Mouse (Mus musculus): ENCODE measurements at regions not wholly inside any gene's neighbourhood (a gene's known extent, or its start where the extent isn't known, plus 50 kb on each side); places are given as distances from the start of the nearest gene placed in this dataset.

DNA sequence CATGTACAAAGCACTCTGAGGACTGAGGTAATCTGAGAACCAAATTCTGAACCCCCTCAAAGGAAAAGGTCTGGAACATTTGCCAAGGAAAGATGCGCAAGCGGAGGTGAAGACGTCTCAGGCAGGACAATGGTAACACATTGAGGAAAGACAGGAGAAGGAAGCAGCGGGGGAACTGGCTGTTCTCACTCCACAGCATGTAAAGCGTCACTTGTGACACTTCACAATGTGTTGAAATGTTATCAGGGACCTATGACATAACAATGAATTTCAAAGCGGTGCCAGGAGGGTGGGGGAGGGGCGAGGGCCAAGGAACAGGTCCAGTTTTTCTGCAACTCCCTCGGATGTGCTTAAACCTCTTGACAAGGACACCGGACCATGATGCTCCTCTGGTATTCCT, 515.3 kb upstream of the Adgrl2 start:
- no peak for DNase-seq (ENCODE audit: low spot score in 2 of 2)

DNA sequence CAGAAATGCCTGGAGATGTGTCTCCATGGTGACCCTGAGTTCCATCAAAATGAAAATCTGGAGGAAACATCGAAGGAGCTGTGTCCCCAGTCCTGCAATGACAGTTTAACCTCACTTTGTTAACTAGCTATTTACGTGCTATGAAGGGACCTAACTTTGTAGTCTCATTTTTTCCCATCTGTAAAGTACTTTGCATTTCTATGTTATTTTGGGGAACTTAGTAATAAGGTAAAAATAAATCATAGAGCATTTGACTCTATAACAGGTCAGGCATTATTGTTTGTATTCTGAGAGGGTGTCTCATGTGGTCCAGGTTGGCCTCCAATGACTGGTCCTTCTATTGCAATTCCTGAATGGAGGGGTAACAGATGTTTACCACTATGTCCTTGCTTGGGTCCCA, 513.6 kb upstream of the Adgrl2 start:
- DNase-seq (ENCODE audit: low spot score in 2 of 2) = no peak

DNA sequence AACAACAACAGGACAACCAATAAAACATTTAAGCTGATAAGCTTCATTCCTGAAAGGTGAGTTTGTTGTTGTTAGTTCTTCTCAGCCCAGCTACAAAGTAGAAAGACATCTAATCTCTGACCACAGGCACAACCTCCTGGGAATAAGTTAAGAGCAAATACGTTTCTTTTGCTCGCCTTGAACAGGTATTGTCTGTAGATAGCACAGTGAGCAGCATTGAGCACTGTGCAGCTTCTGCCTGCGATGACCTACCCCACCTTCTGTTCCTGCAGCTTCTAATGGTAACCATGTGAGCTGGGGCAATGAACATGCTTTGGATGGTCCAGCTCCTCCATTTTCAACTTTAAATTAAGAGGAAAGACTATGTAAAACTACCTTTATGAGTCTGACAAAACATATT, 509.8 kb upstream of the Adgrl2 start:
- DNase-seq (ENCODE audit: low spot score in 2 of 2) = no peak

DNA sequence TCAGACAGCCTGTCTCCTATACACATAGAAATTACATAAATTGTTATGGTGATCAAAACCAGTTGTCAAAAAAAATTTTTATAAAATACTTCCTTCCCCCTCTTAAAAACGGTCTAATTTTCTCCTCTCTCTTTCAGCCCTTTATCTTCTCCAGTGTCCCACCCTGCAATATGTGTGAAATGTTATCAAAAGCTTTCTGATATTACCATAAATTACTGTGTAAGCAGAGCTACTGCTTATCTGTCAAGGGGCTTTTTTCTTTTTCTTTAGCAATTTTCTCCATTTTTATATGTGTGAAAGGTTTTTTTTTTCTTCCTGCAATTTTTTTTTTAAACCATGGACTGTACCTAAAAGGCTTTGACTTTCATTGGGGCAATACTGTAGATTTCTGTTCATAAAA, 508.4 kb upstream of the Adgrl2 start:
- no peak for DNase-seq (ENCODE audit: low spot score in 2 of 2)

DNA sequence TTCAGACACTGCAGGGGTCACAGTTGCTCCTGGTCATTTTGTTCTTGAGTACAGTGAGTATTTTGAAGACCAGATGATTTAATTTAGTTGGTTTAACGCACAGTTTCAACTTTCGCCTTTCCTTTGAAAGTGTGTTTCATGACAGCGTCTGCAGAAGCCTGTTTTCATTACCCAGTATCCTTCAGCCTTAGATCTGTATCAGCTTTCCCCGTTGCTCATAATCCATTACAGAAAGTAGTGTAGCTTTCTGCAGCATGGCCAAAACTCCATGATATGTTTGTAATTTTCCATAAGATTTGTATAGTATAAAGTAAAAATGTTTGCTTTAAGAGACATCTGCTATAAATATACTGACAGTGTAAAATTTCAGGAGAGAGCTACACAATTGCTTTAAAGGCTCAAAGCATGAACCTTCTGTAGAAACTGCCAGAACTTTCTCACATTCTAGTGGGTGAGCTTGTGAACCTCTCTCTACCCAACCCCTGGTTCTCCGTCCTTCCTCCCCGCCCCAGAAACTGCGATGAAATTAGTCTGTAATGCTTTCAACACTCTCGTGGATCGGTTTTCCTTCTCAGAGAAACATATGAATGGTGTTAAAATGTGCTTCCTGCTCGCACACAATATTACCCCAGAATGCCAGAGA, 506.6 kb upstream of the Adgrl2 start:
- DNase-seq (ENCODE audit: low spot score in 2 of 2) = no peak

DNA sequence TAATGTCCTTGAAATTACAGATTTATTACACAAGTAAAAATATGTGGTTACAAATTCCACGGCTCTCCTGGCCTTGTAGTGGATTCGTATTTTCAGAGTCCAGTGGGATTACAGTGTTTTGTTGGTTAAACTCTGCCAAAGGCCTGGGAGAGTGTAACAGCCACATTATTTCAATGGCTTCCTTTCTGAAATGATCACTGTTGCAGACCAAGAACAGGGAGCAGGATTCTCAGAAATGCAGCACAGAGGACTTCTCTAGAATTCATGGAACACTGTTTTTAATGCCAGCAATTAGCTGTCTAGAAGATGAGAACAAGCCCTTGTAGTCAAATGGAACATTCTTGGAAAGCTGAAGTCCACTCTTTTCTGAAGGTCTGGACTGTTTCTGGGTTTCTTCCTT, 505.8 kb upstream of the Adgrl2 start:
- DNase-seq (ENCODE audit: low spot score in 2 of 2) = no peak

DNA sequence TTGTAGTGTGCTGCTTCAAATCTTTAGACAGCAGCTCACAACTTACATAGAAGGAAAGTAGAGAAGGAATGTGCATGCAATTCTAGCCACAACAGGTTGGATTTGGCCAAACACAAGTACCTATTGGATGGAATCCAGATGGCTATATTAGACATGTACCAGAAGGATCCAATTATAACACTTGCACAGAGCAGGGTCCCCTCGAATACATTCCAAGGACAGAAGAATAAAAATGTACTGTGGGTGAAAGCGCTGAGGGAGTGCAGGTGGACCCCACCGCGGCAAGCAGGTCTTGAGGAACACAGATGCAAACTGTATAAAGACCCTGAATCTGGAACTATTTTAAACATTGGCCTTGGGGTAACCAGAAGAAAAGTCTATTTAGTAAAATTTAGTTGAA, 497.8 kb upstream of the Adgrl2 start:
- no peak for DNase-seq (ENCODE audit: low spot score in 2 of 2)

DNA sequence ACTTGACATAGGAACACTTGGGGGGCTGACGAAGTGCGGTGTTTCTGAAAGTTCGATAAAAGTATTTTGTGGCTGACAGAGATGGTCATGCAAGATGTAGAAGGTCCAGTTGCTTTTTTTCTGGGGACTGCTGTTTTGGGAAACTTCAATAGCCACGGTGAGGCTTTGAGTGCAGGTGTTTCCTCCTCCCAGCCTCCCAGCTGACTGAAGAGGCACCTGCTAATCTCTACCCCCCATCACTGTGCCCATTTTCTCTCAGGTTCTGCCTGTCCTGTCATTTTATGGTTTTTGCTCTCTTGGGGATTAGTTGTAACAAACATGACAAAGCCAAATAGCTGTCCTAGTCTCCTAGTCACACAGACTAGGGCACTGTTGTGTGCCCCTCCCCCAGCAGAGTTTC, 495.1 kb upstream of the Adgrl2 start:
- no peak for DNase-seq (ENCODE audit: low spot score in 2 of 2)

DNA sequence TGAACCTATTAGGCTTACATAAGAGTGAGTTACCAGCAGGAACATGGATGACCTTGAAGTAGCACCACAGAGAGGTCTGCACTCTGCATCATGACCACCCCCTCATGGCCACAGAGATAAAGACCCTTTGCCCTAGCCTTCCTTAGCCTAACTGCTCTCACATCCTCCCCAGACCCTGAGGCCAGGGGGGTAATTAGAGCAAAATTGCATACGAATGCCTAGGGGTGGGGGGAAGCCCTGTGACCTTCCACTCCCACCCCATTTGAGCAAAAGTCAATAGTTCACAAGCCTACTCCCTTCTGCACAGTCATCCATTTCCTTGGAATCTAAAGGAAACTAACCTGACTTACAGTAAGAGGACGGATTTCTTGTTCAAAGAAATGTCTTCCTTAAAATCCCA, 494.0 kb upstream of the Adgrl2 start:
- no peak for DNase-seq (ENCODE audit: low spot score in 2 of 2)

DNA sequence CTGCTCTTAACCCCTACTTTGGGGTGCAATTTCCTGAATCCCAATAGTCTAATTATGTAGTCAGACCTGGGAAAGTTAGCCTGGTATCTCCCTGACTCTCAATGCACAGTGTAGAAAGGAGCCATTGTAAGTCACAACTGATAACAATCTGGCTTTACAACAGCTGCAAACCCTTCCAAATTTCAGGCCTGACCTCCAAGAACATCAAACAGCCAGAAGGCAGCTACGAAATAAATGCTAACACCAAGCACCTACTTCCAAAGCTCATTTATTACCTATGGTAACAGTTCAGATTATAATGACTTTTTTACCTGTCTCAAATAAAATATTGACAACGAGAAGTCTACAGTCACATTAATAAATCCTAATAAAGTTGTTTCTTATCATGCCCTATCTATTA, 485.8 kb upstream of the Adgrl2 start:
- DNase-seq (ENCODE audit: low spot score in 2 of 2) = no peak

DNA sequence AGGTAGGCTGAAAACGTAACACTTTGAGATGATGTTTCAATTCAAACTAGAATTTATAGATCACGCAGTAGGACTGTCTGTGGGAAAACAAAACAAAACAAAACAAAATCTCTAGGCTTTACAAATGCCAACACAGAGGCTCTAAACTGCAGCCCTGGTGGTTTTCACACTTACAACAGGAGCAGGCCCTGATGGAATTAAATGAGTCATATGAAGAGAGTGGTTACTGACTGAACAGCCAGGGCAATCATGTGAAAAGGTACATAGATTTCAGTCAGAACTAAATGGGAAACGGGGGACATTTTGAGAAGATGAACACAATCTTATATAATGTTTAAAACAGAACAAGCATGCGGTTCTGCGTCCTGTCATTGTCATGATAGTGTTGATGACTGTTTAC, 476.6 kb upstream of the Adgrl2 start:
- DNase-seq (ENCODE audit: low spot score in 2 of 2) = no peak

DNA sequence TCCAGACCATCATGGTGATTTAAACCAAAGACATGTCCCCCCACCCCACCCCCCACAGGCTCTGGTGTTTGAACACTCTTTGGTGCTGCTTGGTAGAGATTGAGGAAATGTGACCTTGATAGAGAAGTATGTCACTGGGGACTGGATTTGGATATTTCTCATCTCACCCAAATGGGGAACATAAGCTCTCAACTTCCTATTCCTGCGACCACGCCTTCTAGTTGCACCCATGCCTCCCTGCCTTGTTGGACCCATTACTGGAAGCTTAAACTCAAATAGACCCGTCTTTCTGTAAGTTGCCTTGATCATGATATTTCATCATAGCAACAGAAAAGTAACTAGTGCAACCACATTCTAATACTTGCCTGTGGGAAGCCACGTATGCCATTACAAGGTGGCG, 474.2 kb upstream of the Adgrl2 start:
- DNase-seq (ENCODE audit: low spot score in 2 of 2) = no peak

DNA sequence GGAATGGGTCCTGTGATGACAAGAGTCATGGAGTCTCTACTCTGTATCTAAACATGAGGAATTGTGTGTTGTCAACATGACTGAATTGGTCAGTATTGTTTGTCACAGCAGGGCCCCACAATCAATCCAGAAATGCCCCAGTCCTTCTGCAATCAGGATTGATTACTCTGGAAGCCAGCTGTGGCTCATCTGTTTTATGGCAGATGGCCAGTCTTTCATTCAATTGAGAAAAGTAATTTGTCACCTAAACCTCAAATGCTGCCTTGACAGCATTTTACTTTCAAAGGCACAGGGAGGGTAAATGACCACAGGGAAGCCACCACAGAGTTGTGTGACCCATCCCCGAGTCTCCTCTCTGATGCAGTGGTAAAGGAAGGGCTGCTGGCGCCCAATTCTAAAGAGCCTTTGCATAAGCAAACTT, 471.8 kb upstream of the Adgrl2 start:
- DNase-seq (ENCODE audit: low spot score in 2 of 2) = no peak

DNA sequence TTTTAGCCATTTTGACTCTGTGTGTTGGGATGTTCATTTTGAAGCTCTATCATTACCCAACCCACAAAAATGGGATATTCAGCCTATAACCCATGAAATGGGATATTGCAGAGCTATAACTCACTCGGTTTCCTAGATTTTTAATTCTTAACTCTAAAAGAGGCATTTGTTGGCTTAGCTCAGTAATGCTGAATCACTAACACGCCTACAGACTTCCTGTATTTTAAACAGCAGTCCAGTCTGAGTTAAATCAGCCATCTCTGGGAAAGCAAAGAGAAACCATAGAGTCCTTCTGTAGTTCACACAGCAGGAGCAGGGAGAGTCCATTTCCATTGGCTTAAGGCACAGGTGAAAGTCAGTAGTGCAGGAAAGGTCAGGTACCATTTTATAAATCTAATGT, 471.3 kb upstream of the Adgrl2 start:
- DNase-seq (ENCODE audit: low spot score in 2 of 2) = no peak

DNA sequence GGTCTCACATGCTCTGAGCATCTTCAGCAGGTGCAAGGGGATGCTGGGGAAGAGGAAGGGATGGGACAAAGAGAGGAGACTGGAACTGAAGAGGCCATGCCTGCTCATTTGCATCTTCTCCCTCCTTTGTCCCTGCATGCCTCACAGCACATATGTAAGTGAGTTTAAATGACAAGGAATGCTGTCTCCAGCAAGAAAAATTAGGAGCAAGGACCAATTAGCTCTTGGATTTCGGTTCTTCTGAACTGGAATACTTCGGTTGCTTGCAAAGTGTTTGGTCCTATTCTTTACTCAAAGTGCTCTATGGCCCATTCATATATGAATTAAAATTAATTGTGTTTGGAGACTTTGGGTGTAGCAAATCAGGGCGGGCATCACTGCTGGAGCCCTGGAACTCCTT, 459.0 kb upstream of the Adgrl2 start:
- DNase-seq (ENCODE audit: low spot score in 2 of 2) = no peak

DNA sequence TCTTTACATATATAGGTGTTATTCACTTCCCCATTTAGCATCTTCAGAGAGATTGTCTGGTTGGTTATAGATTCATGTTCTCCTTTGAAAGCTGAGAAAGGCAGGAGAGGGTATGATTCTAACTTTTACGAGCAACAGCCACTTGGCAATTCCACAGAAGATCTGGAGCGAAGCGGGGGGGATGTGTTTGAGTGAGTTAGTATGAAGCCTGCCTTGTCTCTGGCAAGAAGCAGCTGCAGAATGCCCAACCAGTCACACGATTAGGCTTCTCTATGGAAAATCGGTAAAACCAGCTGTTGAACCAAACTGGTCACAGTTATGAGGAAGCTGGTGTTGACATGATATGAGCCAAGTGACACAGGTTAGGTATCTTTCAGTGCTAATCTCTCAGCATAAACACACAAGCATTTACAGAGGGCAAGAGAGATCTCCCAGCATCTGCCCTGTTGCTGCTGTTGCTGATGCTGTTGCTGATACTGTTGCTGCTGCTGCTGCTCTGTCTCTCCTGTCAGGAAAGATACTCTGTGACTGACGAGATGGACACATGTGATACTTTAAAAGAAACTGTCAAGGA, 455.7 kb upstream of the Adgrl2 start:
- DNase-seq (ENCODE audit: low spot score in 2 of 2) = no peak

DNA sequence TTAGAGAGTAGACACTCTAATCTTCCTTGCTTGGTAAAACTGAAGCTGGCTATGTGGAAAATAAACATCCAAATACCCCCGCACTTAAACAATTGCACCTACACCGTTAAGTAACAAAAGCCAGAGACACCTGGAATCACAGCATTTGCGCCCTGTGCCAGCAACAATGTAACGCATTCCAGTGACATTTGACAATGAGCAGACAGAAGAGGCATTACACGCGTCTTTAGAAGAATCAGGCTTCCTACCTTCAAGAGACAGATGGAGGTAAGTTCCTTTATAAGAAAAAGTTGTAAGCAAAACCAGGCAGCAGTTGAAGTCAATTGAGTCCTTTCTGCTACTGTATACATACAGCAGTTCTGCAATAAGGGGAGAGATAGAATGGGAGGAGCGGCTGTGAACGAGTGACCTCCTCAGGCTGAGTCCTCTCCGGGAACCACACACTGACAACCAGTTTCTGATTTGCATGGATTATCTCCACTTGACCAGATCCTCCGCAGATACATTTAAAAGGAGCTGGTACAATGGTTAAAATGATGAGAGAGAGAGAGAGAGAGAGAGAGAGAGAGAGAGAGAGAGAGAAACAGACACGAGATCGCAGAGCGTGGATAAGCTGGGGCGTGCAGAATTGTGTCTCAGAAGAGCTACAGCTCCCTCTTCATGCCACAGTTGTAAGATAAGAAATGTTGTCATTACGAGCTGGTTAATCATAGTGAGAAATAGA, 454.7 kb upstream of the Adgrl2 start:
- peak in 1 of 2 experiments; percentile 12 for DNase-seq (ENCODE audit: low spot score in 2 of 2)

DNA sequence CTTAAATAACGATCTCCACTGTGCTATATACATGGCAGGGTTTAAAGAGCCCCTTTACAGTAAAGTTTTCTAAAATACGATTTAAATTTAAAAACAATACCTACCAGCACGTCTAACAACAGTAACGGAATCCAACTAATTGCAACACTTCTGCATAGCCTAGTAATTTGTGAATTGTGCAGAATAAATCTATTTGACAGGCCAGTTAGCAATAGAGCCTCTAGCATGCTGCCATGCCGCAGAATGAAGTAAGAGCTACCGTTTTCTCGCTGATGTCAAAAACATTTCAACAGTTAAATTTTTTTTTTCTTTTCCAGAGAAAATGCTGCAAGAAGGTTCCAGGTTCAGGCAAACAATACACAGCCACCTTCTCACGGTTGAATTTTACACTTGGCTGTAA, 454.0 kb upstream of the Adgrl2 start:
- no peak for DNase-seq (ENCODE audit: low spot score in 2 of 2)

DNA sequence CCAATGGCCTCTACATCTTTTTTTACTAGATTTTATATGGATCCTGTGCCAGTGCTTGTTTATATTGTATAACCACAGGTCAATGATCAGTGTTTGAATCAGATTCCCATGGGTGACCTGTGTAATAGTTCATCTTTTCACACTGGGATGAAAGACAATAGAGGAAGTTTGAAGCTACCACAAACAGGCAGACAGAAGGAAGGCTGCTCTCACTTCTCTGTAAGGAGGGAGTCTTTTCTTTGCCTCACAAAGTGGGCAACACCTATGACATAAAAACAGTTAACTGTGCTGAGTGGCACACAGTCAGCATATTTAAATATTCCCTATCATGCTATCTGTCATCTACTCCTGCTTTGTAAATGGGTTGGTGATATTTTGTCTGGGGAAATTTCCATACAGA, 450.9 kb upstream of the Adgrl2 start:
- no peak for DNase-seq (ENCODE audit: low spot score in 2 of 2)

DNA sequence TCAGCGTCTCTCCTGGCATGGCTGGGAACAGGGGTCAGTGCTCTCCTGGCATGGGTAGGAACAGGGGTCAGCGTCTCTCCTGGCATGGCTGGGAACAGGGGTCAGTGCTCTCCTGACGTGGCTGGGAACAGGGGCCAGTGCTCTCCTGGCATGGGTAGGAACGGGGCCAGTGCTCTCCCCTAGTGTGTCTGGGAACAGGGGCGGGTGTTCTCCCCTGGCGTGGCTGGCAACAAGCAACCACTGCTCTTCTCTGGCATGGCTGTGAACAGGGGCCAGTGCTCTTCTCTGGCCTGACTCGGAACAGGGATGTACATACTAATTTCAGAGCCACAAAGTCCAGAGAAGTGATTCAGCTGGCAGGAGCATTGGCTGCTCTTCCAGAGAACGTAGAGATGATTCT, 447.4 kb upstream of the Adgrl2 start:
- DNase-seq (ENCODE audit: low spot score in 2 of 2) = no peak

DNA sequence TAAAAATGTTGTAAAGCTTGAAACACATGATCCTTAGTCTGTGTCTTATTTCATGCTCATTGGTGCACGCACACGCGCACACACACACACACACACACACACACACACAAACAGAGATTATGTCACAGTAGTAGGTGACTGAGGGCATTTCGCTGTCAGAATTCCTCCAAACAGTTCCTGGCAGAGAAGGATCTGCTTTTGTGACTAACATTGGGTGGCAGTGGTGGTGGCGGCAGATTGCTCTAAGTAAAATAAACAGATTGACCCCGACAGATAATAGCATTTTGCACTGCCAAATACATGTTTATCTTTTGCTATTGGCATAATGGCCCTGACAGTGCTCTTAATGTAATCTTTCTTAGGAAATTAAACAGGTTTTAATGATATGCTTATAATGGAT, 446.6 kb upstream of the Adgrl2 start:
- no peak for DNase-seq (ENCODE audit: low spot score in 2 of 2)

DNA sequence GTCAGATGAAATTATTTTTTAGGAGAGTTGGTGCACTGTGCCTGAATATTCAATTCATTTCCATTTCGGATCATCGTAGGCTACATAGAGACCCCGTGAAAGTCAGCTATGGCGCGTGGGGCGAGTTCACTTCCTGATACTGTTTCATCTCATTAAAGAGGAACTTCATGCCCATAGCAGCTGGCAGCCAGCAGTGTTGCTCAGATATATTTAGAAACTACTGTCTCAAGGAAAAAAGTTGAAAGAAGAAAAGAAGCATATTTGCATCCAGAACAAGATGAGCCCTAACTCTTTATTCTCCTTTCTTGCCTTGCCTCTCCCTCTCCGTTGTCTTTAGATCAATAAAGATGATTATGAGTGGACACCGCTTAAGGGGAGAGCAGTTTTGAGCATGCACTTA, 446.1 kb upstream of the Adgrl2 start:
- DNase-seq (ENCODE audit: low spot score in 2 of 2) = no peak

DNA sequence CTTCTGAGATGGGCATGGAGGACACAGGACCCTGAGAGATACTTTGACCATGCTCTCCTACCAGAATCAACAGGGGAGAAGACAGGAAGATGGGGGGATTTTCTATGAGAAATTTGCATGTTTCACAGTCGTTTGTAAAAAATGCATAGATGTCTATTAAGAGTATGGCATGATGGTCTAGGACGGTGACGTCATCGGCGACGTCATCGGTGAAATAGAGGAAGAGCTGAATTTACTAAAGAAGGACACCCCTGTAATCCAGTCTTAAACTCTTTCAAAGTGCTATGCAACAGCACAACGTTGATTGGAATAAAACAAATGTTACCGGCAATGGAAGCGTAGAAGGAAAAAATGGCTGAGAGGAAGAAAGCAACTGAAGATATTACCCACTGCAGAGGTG, 441.4 kb upstream of the Adgrl2 start:
- no peak for DNase-seq (ENCODE audit: low spot score in 2 of 2)
